ENCODE assay signal across 9 mouse cellular contexts in genomic region chr12:12942364-12943050, GRCm38 (mm10). TPM values are rescaled to one million over a fixed set of nuclear protein-coding genes. Genes with fewer than 3 reads are reported as not detected.
DNase-seq lines count a peak whose midpoint lies in the region; ATAC-seq and TF ChIP-seq lines count a peak whose summit lies in the region.
"Had no signal": no experiment of that assay in that cellular context is flagged by ENCODE, and none has a peak within 500 bp of the region (broad histone marks: within the 10 kb centered on the region; RNA-seq: fewer than 3 reads in every experiment).

No protein-coding gene starts in this region.

- 0 out of 2 replicates have a peak, but pooled peaks have one; percentile 3 for ATAC-seq in heart, embryonic 13.5 days (ENCODE audit: extremely low read depth, insufficient number of reproducible peaks, low FRiP score, low TSS enrichment)
- ATAC-seq in kidney, postnatal 0 days (replicated peaks; ENCODE audit: low FRiP score, low read depth) = peak; percentile 65
- peak; percentile 68 for ATAC-seq in liver, embryonic 11.5 days (replicated peaks; ENCODE audit: low FRiP score)

- H3K27ac ChIP-seq in heart, embryonic 13.5 days (replicated peaks) = peak overlapping the region; percentile 87
- H3K27ac ChIP-seq in kidney, postnatal 0 days = peak overlapping the region; percentile 70
- H3K27ac ChIP-seq in liver, embryonic 11.5 days (ENCODE audit: low read depth, low read length) = peak overlapping the region; percentile 63

- peak; percentile 75 for DNase-seq in B cell, adult 2 months
- peak; percentile 98 for DNase-seq in brain, embryonic 14.5 days (ENCODE audit: low read depth)
- peak; percentile 26 for DNase-seq in fibroblast of lung, adult 2 months (ENCODE audit: low read depth)
- peak; percentile 98 for DNase-seq in kidney, postnatal 0 days (ENCODE audit: low spot score)
- peak; percentile 77 for DNase-seq in liver, embryonic 11.5 days (ENCODE audit: low spot score)
- DNase-seq in naive thymus-derived CD4-positive, alpha-beta T cell, adult 2 months (ENCODE audit: low read depth) = peak; percentile 67
- peak; percentile 76 for DNase-seq in splenic B cell, adult 2 months (ENCODE audit: low read depth, low spot score)

- 1% methylated on average over 47 of the region's 47 CpGs for WGBS in heart, embryonic 13.5 days
- WGBS in kidney, postnatal 0 days = 1% methylated on average over 47 of the region's 47 CpGs
- WGBS in liver, embryonic 11.5 days = under 1% methylated on average over 47 of the region's 47 CpGs

- H3K9ac ChIP-seq in heart, embryonic 13.5 days = peak overlapping the region; percentile 94
- peak overlapping the region; percentile 83 for H3K9ac ChIP-seq in kidney, postnatal 0 days (ENCODE audit: low read depth, low read length)
- H3K9ac ChIP-seq in liver, embryonic 11.5 days (ENCODE audit: low read depth, low read length) = peak overlapping the region; percentile 74

- H3K4me2 ChIP-seq in heart, embryonic 13.5 days = peak overlapping the region; percentile 86
- peak overlapping the region; percentile 88 for H3K4me2 ChIP-seq in kidney, postnatal 0 days (ENCODE audit: low read length)
- peak overlapping the region; percentile 92 for H3K4me2 ChIP-seq in liver, embryonic 11.5 days

- H3K27me3 ChIP-seq in heart, embryonic 13.5 days (replicated peaks) = no peaks in the 10 kb centered on the region; the same call in 1 of the 2 replicates
- no peaks in the 10 kb centered on the region for H3K27me3 ChIP-seq in kidney, postnatal 0 days (ENCODE audit: insufficient read depth, low read length)
- peaks cover 30% of the 10 kb centered on the region for H3K27me3 ChIP-seq in liver, embryonic 11.5 days (replicated peaks; ENCODE audit: control insufficient read depth, insufficient read depth, low read length)
- peaks cover 6% of the 10 kb centered on the region; the same call in 1 of the 2 replicates for H3K27me3 ChIP-seq in splenic B cell, adult 2 months (ENCODE audit: control insufficient read depth, insufficient read depth, low read length, poor library complexity, severe bottlenecking)
- H3K27me3 ChIP-seq: CH12.LX had no signal

- no peak; the same call in 1 of the 2 replicates for TF ChIP-seq POLR2A in brain, embryonic 14.5 days (IDR thresholded peaks at IDR 0.05; ENCODE audit: borderline replicate concordance, extremely low read depth, insufficient read depth, insufficient read length, poor library complexity, severe bottlenecking)

- H3K4me1 ChIP-seq in heart, embryonic 13.5 days = peaks cover 35% of the 10 kb centered on the region
- no peaks in the 10 kb centered on the region for H3K4me1 ChIP-seq in kidney, postnatal 0 days (replicated peaks; ENCODE audit: insufficient read depth, low read length)
- H3K4me1 ChIP-seq in liver, embryonic 11.5 days (replicated peaks; ENCODE audit: control insufficient read depth, insufficient read depth, low read length) = peaks cover 5% of the 10 kb centered on the region; the same call in 1 of the 2 replicates

- H3K36me3 ChIP-seq in heart, embryonic 13.5 days = peaks cover 11% of the 10 kb centered on the region
- H3K36me3 ChIP-seq in kidney, postnatal 0 days (ENCODE audit: insufficient read depth, low read length) = no peaks in the 10 kb centered on the region
- H3K36me3 ChIP-seq in liver, embryonic 11.5 days (ENCODE audit: control insufficient read depth, insufficient read depth, low read length) = no peaks in the 10 kb centered on the region
- H3K36me3 ChIP-seq in splenic B cell, adult 2 months (ENCODE audit: control insufficient read depth, insufficient read depth, low read length, poor library complexity, severe bottlenecking) = no peaks in the 10 kb centered on the region

- TF ChIP-seq CTCF in brain, embryonic 14.5 days (IDR thresholded peaks at IDR 0.05; ENCODE audit: borderline replicate concordance, extremely low read depth, insufficient read depth, insufficient read length) = peak; percentile 75
- peak; percentile 85 for TF ChIP-seq CTCF in kidney, postnatal 0 days (IDR thresholded peaks at IDR 0.05; ENCODE audit: low read depth)

- H3K9me3 ChIP-seq in heart, embryonic 13.5 days = no peaks in the 10 kb centered on the region
- H3K9me3 ChIP-seq in kidney, postnatal 0 days (replicated peaks; ENCODE audit: low read length) = no peaks in the 10 kb centered on the region
- H3K9me3 ChIP-seq in liver, embryonic 11.5 days (ENCODE audit: control insufficient read depth, low read length) = no peaks in the 10 kb centered on the region

- peak overlapping the region; percentile 78 for H3K4me3 ChIP-seq in heart, embryonic 13.5 days
- H3K4me3 ChIP-seq in kidney, postnatal 0 days (replicated peaks; ENCODE audit: low read depth, low read length) = peak overlapping the region; percentile 81
- H3K4me3 ChIP-seq in liver, embryonic 11.5 days (ENCODE audit: low read depth, low read length) = peak overlapping the region; percentile 71

RNA-seq across cellular contexts. Expression of gene Mycn, which starts 0.8 kb away (rescaled TPM):
- 57.0 and 85.2 TPM in 2 replicates for polyA plus RNA-seq in brain, embryonic 14.5 days (2012; rRNA removed)
- 45.4 and 52.2 TPM in 2 replicates for polyA plus RNA-seq in heart, embryonic 13.5 days (2015; fragmentation: Nextera tagmentation; extraction: Ambion mirVana)
- polyA plus RNA-seq in kidney, postnatal 0 days (2015; fragmentation: Nextera tagmentation; extraction: Ambion mirVana) = 76.7 and 86.9 TPM in 2 replicates
- polyA plus RNA-seq in liver, embryonic 11.5 days (2014; fragmentation: Nextera tagmentation; extraction: Ambion mirVana) = 35.4 and 36.3 TPM in 2 replicates

Comparison
In these comparisons a context has a peak if more than half of its experiments do, and no peak if none do; other contexts are left out.
1. Peak in every context shown above with its lines: DNase-seq, ATAC-seq, H3K4me3 ChIP-seq and H3K27ac ChIP-seq.
2. DNase-seq: peak in every context shown above with its lines; median percentile 98 in brain, embryonic 14.5 days; 98 in kidney, postnatal 0 days; 77 in liver, embryonic 11.5 days; 76 in splenic B cell, adult 2 months; 75 in B cell, adult 2 months; 67 in naive thymus-derived CD4-positive, alpha-beta T cell, adult 2 months; 26 in fibroblast of lung, adult 2 months.
3. ATAC-seq: peak in every context shown above with its lines; median percentile 68 in liver, embryonic 11.5 days; 65 in kidney, postnatal 0 days; 3 in heart, embryonic 13.5 days.